Mouse (Mus musculus) testis, postnatal 10 days (tissue): ENCODE data around the gene Asna1.

Experiments
- DNase-seq: peaks from one replicate; pipeline ENCODE4 v3.0.0; 2021; ENCODE audit warnings: low spot score

Asna1 gene

GRCm38 (mm10) chr8:84989311-84989731 lies 35.8 kb downstream of the Asna1 start:
- DNase-seq: peak; percentile 75

GRCm38 (mm10) chr8:84987903-84988302 lies 37.2 kb downstream of the Asna1 start:
- no peak for DNase-seq

GRCm38 (mm10) chr8:84987388-84987787 lies 37.7 kb downstream of the Asna1 start:
- DNase-seq: no peak

- DNase-seq: no peak
Measured at GRCm38 (mm10) chr8:84986379-84986945, 38.6 kb downstream of the Asna1 start.

- DNase-seq: peak; percentile 90
Measured at GRCm38 (mm10) chr8:84985684-84986378, 39.2 kb downstream of the Asna1 start.

- peak; percentile 60 for DNase-seq
Measured at GRCm38 (mm10) chr8:84985049-84985683, 39.9 kb downstream of the Asna1 start.

- no peak for DNase-seq
Measured at GRCm38 (mm10) chr8:84984294-84985048, 40.6 kb downstream of the Asna1 start.

- DNase-seq: no peak
Measured at GRCm38 (mm10) chr8:84982499-84983011, 42.5 kb downstream of the Asna1 start.

GRCm38 (mm10) chr8:84981644-84982498 lies 43.2 kb downstream of the Asna1 start:
- no peak for DNase-seq

- peak; percentile 81 for DNase-seq
Measured at GRCm38 (mm10) chr8:84980622-84981358, 44.3 kb downstream of the Asna1 start.

- peak; percentile 90 for DNase-seq
Measured at GRCm38 (mm10) chr8:84979599-84980421, 45.3 kb downstream of the Asna1 start.

GRCm38 (mm10) chr8:84978248-84978940 lies 46.7 kb downstream of the Asna1 start, which contains the start of gene Junb:
Junb (minus strand) TSS chr8:84978718.
- DNase-seq: peak; percentile 89

- peak; percentile 73 for DNase-seq
Measured at GRCm38 (mm10) chr8:84977435-84978247, 47.4 kb downstream of the Asna1 start.

GRCm38 (mm10) chr8:84976763-84977434 lies 48.2 kb downstream of the Asna1 start:
- no peak for DNase-seq

- peak; percentile 96 for DNase-seq
Measured at GRCm38 (mm10) chr8:84976031-84976762, 48.9 kb downstream of the Asna1 start.

- DNase-seq: peak; percentile 78
Measured at GRCm38 (mm10) chr8:84975434-84975833, 49.6 kb downstream of the Asna1 start.
